Mouse (Mus musculus): ENCODE results near the gene Tbrg1. TPM values are rescaled to one million over a fixed set of nuclear protein-coding genes. Genes with fewer than 3 reads are reported as not detected.

Gene Tbrg1
- polyA plus RNA-seq, 1 experiment, result 81.6 TPM

Other genes starting within 250 kb of the Tbrg1 start
- gene Robo3, start 224.1 kb downstream of the Tbrg1 start, polyA plus RNA-seq (2012; rRNA removed), result 0.21 and 0.44 TPM in 2 replicates
- gene Msantd2, start 168.0 kb downstream of the Tbrg1 start, polyA plus RNA-seq (2012; rRNA removed), result 6.3 and 11.2 TPM in 2 replicates
- gene Esam, start 129.2 kb downstream of the Tbrg1 start, polyA plus RNA-seq (2012; rRNA removed), result 15.3 and 18.6 TPM in 2 replicates
- 2.3 and 2.6 TPM in 2 replicates for gene Vsig2, start 118.1 kb downstream of the Tbrg1 start, polyA plus RNA-seq (2012; rRNA removed)
- gene Nrgn, start 104.4 kb downstream of the Tbrg1 start, polyA plus RNA-seq (2012; rRNA removed), result 2.9 TPM in 2 replicates
- gene Siae, start 101.6 kb downstream of the Tbrg1 start, polyA plus RNA-seq (2012; rRNA removed), result 7.7 and 15.0 TPM in 2 replicates
- gene Spa17, start 43.6 kb downstream of the Tbrg1 start, polyA plus RNA-seq (2012; rRNA removed), result 0.30 and 0.60 TPM in 2 replicates
- gene Panx3, start 11.9 kb upstream of the Tbrg1 start, polyA plus RNA-seq (2012; rRNA removed), result not detected in 2 replicates
- gene Olfr160, start 58.9 kb upstream of the Tbrg1 start, polyA plus RNA-seq (2012; rRNA removed), result not detected in 2 replicates
- not detected in 2 replicates for gene Olfr874, start 87.8 kb upstream of the Tbrg1 start, polyA plus RNA-seq (2012; rRNA removed)
- gene Olfr875, start 114.5 kb upstream of the Tbrg1 start, polyA plus RNA-seq (2012; rRNA removed), result not detected in 2 replicates
- not detected in 2 replicates for gene Olfr876, start 145.7 kb upstream of the Tbrg1 start, polyA plus RNA-seq (2012; rRNA removed)
- not detected in 2 replicates for gene Olfr877, start 197.0 kb upstream of the Tbrg1 start, polyA plus RNA-seq (2012; rRNA removed)
- not detected in 2 replicates for gene Olfr145, start 239.4 kb upstream of the Tbrg1 start, polyA plus RNA-seq (2012; rRNA removed)